19 mouse cellular contexts compared by ENCODE assay signal in the genomic region with DNA sequence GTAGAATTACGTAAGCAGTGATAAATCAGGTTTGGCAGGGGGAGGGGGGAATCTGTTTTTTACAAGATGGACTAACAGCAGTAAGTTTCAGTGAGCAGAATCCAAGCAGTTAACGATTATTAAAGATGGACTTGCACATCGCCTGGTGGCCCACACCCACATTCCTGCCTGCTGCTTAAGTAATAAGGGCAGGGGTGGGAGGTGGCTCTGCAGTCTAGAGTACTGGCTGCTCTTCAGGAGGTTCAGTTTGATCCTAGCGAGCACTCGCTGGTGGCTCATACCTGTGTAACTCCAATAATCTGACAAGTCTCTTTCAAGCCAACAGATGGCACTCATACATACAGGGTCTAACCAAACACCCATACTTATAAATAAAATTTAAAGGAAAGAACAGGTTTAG. TPM values are rescaled to one million over a fixed set of nuclear protein-coding genes. Genes with fewer than 3 reads are reported as not detected.
"Had no signal": no experiment of that assay in that cellular context is flagged by ENCODE, and none has a peak within 500 bp of the region (broad histone marks: within the 10 kb centered on the region; RNA-seq: fewer than 3 reads in every experiment).

No protein-coding gene starts in this region.

- H3K27ac ChIP-seq: limb, embryonic 10.5 days; liver, embryonic 15.5 days; lung, embryonic 15.5 days; macrophage; midbrain, embryonic 12.5 days; stomach, embryonic 15.5 days had no signal

- H3K27me3 ChIP-seq: liver, embryonic 15.5 days; lung, embryonic 15.5 days; megakaryocyte, embryonic 14.5 days; midbrain, embryonic 12.5 days; stomach, embryonic 15.5 days had no signal

- ATAC-seq: hindbrain, embryonic 16.5 days; inflammation-experienced regulatory T-cells, adult 6 months; midbrain, embryonic 16.5 days had no signal

- H3K9me3 ChIP-seq: limb, embryonic 10.5 days; liver, embryonic 15.5 days; lung, embryonic 15.5 days; megakaryocyte, embryonic 14.5 days; midbrain, embryonic 12.5 days; stomach, embryonic 15.5 days had no signal

- DNase-seq: layer of hippocampus, adult 9-11 months; right cerebral cortex, postnatal 14 days; thymus, adult 2 months; thymus, postnatal 25 days had no signal

- H3K4me1 ChIP-seq: midbrain, embryonic 12.5 days; stomach, embryonic 15.5 days had no signal

- H3K9ac ChIP-seq: liver, embryonic 15.5 days; lung, embryonic 15.5 days; midbrain, embryonic 12.5 days; stomach, embryonic 15.5 days had no signal

- H3K4me2 ChIP-seq: liver, embryonic 11.5 days; liver, embryonic 15.5 days; lung, embryonic 15.5 days; midbrain, embryonic 12.5 days; stomach, embryonic 15.5 days had no signal

- H3K4me3 ChIP-seq: limb, embryonic 10.5 days; liver, embryonic 15.5 days; lung, embryonic 15.5 days; megakaryocyte, embryonic 14.5 days; midbrain, embryonic 12.5 days; stomach, embryonic 15.5 days had no signal

RNA-seq across cellular contexts. Expression of a gene that starts 44.3 kb away (rescaled TPM):
- total RNA-seq: layer of hippocampus, adult 18-20 months; left cerebral cortex, postnatal 14 days had no signal
- polyA plus RNA-seq: hindbrain, embryonic 16.5 days; inflammation-experienced regulatory T-cells, adult 6 months; limb, embryonic 10.5 days; liver, embryonic 15.5 days; macrophage; midbrain, embryonic 12.5 days; midbrain, embryonic 16.5 days; neural tube, embryonic 14.5 days; spleen, adult 2 months; thymus, adult 2 months had no signal
